18 mouse cellular contexts compared by ENCODE assay signal in genomic region chr15:57316486-57316885, GRCm38 (mm10).
"Had no signal": no experiment of that assay in that cellular context is flagged by ENCODE, and none has a peak within 500 bp of the region (broad histone marks: within the 10 kb centered on the region; RNA-seq: fewer than 3 reads in every experiment).

No protein-coding gene starts in this region.

- H3K9ac ChIP-seq: liver, embryonic 14.5 days; liver, postnatal 0 days; lung, embryonic 14.5 days; midbrain, embryonic 12.5 days; midbrain, embryonic 15.5 days; neural tube, embryonic 13.5 days; stomach, embryonic 15.5 days had no signal

- H3K4me1 ChIP-seq: midbrain, embryonic 12.5 days; midbrain, embryonic 15.5 days; neural tube, embryonic 13.5 days; stomach, embryonic 15.5 days had no signal

- H3K27ac ChIP-seq: left cerebral cortex, adult 2 months; liver, embryonic 14.5 days; macrophage; midbrain, embryonic 12.5 days; midbrain, embryonic 15.5 days; neural tube, embryonic 13.5 days; stomach, embryonic 15.5 days had no signal

- H3K4me2 ChIP-seq: lung, embryonic 14.5 days; midbrain, embryonic 12.5 days; midbrain, embryonic 15.5 days; neural tube, embryonic 13.5 days; stomach, embryonic 15.5 days had no signal

- H3K36me3 ChIP-seq: midbrain, embryonic 12.5 days; midbrain, embryonic 15.5 days; neural tube, embryonic 13.5 days; stomach, embryonic 15.5 days had no signal

- DNase-seq: kidney, adult 9 months; kidney, postnatal 14 days; kidney, postnatal 4 days; layer of hippocampus, postnatal 36 days; liver, postnatal 0 days; lung, embryonic 14.5 days; retina, postnatal 1 day; right cerebral cortex, postnatal 25 days; spleen, adult 18-20 months; thymus, postnatal 36 days had no signal

- H3K9me3 ChIP-seq: midbrain, embryonic 12.5 days; midbrain, embryonic 15.5 days; stomach, embryonic 15.5 days had no signal

- ATAC-seq: liver, postnatal 0 days; lung, postnatal 0 days; midbrain, embryonic 15.5 days had no signal

- H3K27me3 ChIP-seq: midbrain, embryonic 12.5 days; midbrain, embryonic 15.5 days; neural tube, embryonic 13.5 days; stomach, embryonic 15.5 days had no signal

- H3K4me3 ChIP-seq: left cerebral cortex, adult 2 months; midbrain, embryonic 12.5 days; midbrain, embryonic 15.5 days; neural tube, embryonic 13.5 days; stomach, embryonic 15.5 days had no signal
